Mouse (Mus musculus): ENCODE results near the gene Atp1a1.

GRCm38 (mm10) chr3:101578072-101578471 is 26.4 kb downstream of the Atp1a1 start:
- TF ChIP-seq CTCF (IDR thresholded peaks at IDR 0.05; ENCODE audit: low read depth), result no peak
- no peak for TF ChIP-seq EP300 (IDR thresholded peaks at IDR 0.05; ENCODE audit: low read depth)

All from liver, embryonic 14.5 days (tissue).